Mouse (Mus musculus): ENCODE results near the gene Abtb2.

DNA sequence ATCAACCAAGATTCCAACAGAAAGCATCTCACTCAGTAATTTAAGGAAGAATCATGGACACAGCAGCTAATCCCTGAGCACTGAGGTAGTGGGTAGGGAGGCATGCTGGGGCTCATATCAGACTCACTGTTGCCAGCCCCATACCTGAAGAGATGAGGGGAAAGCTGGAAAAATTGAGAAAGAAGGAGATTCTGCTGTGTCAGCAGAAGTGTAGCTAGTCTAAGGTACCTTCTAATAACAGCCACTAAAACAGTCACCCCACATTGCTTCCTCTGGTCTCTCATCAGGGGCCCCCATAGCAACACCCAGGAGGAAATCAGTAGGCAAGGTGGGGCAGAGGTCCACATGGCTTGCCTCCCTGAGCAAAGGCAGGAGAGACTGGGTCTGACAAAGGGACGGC is 40.5 kb upstream of the Abtb2 start:
- TF ChIP-seq CTCF (IDR thresholded peaks at IDR 0.05; ENCODE audit: low read depth, low read length) (no peak), POLR2A (IDR thresholded peaks at IDR 0.05; ENCODE audit: extremely low read depth, insufficient read depth, low read length) (no peak)

Data from liver, adult 2 months (tissue).